Mouse (Mus musculus): ENCODE results near the gene Uhrf2. TPM values are rescaled to one million over a fixed set of nuclear protein-coding genes. Genes with fewer than 3 reads are reported as not detected.

Uhrf2 gene
- polyA plus RNA-seq, 1 experiment from 2014 or later = 100.0 TPM

GRCm38 (mm10) chr19:30111421-30111820, 81.1 kb downstream of the Uhrf2 start:
- Histone ChIP-seq H3K4me2 (replicated peaks) (no peak overlapping the region), H3K4me3 (no peak overlapping the region), H3K27me3 (no peaks in the 10 kb centered on the region), H3K9me3 (no peaks in the 10 kb centered on the region), H3K27ac (no peak overlapping the region), H3K36me3 (no peaks in the 10 kb centered on the region), H3K4me1 (peaks cover 17% of the 10 kb centered on the region; the same call in 1 of the 2 replicates), H3K9ac (no peak overlapping the region)
- no peak for ATAC-seq (ENCODE audit: insufficient number of reproducible peaks, insufficient read depth, low FRiP score, low TSS enrichment)
- WGBS = 96% methylated on average over 3 of the region's 3 CpGs

- H3K4me2 ChIP-seq (replicated peaks) = no peak overlapping the region
- ATAC-seq (ENCODE audit: insufficient number of reproducible peaks, insufficient read depth, low FRiP score, low TSS enrichment) = no peak
- no peaks in the 10 kb centered on the region for H3K27me3 ChIP-seq
- H3K9ac ChIP-seq = no peak overlapping the region
- H3K4me3 ChIP-seq = no peak overlapping the region
- 83% methylated on average over 16 of the region's 16 CpGs for WGBS
- no peaks in the 10 kb centered on the region for H3K36me3 ChIP-seq
- H3K9me3 ChIP-seq = no peaks in the 10 kb centered on the region
- H3K4me1 ChIP-seq = peaks cover 13% of the 10 kb centered on the region
- H3K27ac ChIP-seq = no peak overlapping the region
Observed at GRCm38 (mm10) chr19:30112961-30113688, 82.8 kb downstream of the Uhrf2 start.

GRCm38 (mm10) chr19:30114919-30115441, 84.7 kb downstream of the Uhrf2 start:
- H3K9ac ChIP-seq = no peak overlapping the region
- H3K4me2 ChIP-seq (replicated peaks) = no peak overlapping the region
- WGBS = 54% methylated on average over 14 of the region's 14 CpGs
- peak; percentile 30; the same call in 1 of the 2 replicates for ATAC-seq (ENCODE audit: insufficient number of reproducible peaks, insufficient read depth, low FRiP score, low TSS enrichment)
- no peak overlapping the region for H3K27ac ChIP-seq
- H3K36me3 ChIP-seq = no peaks in the 10 kb centered on the region
- no peaks in the 10 kb centered on the region for H3K27me3 ChIP-seq
- H3K4me3 ChIP-seq = no peak overlapping the region
- peaks cover 23% of the 10 kb centered on the region for H3K4me1 ChIP-seq
- no peaks in the 10 kb centered on the region for H3K9me3 ChIP-seq

- Histone ChIP-seq H3K9ac (no peak overlapping the region), H3K27me3 (no peaks in the 10 kb centered on the region), H3K36me3 (no peaks in the 10 kb centered on the region), H3K4me2 (replicated peaks) (no peak overlapping the region), H3K9me3 (no peaks in the 10 kb centered on the region), H3K27ac (no peak overlapping the region), H3K4me3 (no peak overlapping the region), H3K4me1 (peaks cover 24% of the 10 kb centered on the region)
- 79% methylated on average over 5 of the region's 5 CpGs for WGBS
- no peak for ATAC-seq (ENCODE audit: insufficient number of reproducible peaks, insufficient read depth, low FRiP score, low TSS enrichment)
Observed at GRCm38 (mm10) chr19:30115606-30116005, 85.3 kb downstream of the Uhrf2 start.

- Histone ChIP-seq H3K4me1 (peaks cover 24% of the 10 kb centered on the region), H3K4me2 (replicated peaks) (no peak overlapping the region), H3K27me3 (no peaks in the 10 kb centered on the region), H3K9me3 (no peaks in the 10 kb centered on the region), H3K27ac (no peak overlapping the region), H3K36me3 (no peaks in the 10 kb centered on the region), H3K9ac (no peak overlapping the region), H3K4me3 (no peak overlapping the region)
- 50% methylated on average over 4 of the region's 4 CpGs for WGBS
- ATAC-seq (ENCODE audit: insufficient number of reproducible peaks, insufficient read depth, low FRiP score, low TSS enrichment) = no peak
Observed at GRCm38 (mm10) chr19:30117241-30117640, 86.9 kb downstream of the Uhrf2 start.

- 60% methylated on average over 9 of the region's 9 CpGs for WGBS
- Histone ChIP-seq H3K9me3 (no peaks in the 10 kb centered on the region), H3K36me3 (no peaks in the 10 kb centered on the region), H3K4me1 (peaks cover 24% of the 10 kb centered on the region), H3K27me3 (no peaks in the 10 kb centered on the region), H3K9ac (no peak overlapping the region), H3K4me3 (no peak overlapping the region), H3K27ac (no peak overlapping the region), H3K4me2 (replicated peaks) (no peak overlapping the region)
- peak; percentile 13; the same call in 1 of the 2 replicates for ATAC-seq (ENCODE audit: insufficient number of reproducible peaks, insufficient read depth, low FRiP score, low TSS enrichment)
Observed at GRCm38 (mm10) chr19:30117775-30118174, 87.5 kb downstream of the Uhrf2 start.

GRCm38 (mm10) chr19:30118344-30119312, 88.3 kb downstream of the Uhrf2 start:
- H3K27ac ChIP-seq = no peak overlapping the region
- H3K36me3 ChIP-seq = no peaks in the 10 kb centered on the region
- H3K4me3 ChIP-seq = no peak overlapping the region
- no peak overlapping the region for H3K4me2 ChIP-seq (replicated peaks)
- no peaks in the 10 kb centered on the region for H3K27me3 ChIP-seq
- H3K9ac ChIP-seq = no peak overlapping the region
- ATAC-seq (ENCODE audit: insufficient number of reproducible peaks, insufficient read depth, low FRiP score, low TSS enrichment) = no peak
- H3K9me3 ChIP-seq = no peaks in the 10 kb centered on the region
- peaks cover 24% of the 10 kb centered on the region for H3K4me1 ChIP-seq
- 64% methylated on average over 17 of the region's 17 CpGs for WGBS

- no peaks in the 10 kb centered on the region for H3K27me3 ChIP-seq
- ATAC-seq (ENCODE audit: insufficient number of reproducible peaks, insufficient read depth, low FRiP score, low TSS enrichment) = no peak
- H3K4me3 ChIP-seq = no peak overlapping the region
- H3K4me1 ChIP-seq = no peaks in the 10 kb centered on the region
- H3K36me3 ChIP-seq = no peaks in the 10 kb centered on the region
- no peaks in the 10 kb centered on the region for H3K9me3 ChIP-seq
- H3K4me2 ChIP-seq (replicated peaks) = no peak overlapping the region
- no peak overlapping the region for H3K27ac ChIP-seq
- 76% methylated on average over 7 of the region's 7 CpGs for WGBS
- no peak overlapping the region for H3K9ac ChIP-seq
Observed at GRCm38 (mm10) chr19:30124999-30125669, 94.8 kb downstream of the Uhrf2 start.

GRCm38 (mm10) chr19:30125670-30126059, 95.4 kb downstream of the Uhrf2 start:
- no peaks in the 10 kb centered on the region for H3K4me1 ChIP-seq
- no peak overlapping the region for H3K27ac ChIP-seq
- no peak overlapping the region for H3K4me2 ChIP-seq (replicated peaks)
- no peaks in the 10 kb centered on the region for H3K27me3 ChIP-seq
- WGBS = 90% methylated on average over 7 of the region's 7 CpGs
- H3K9me3 ChIP-seq = no peaks in the 10 kb centered on the region
- no peak overlapping the region for H3K4me3 ChIP-seq
- no peak for ATAC-seq (ENCODE audit: insufficient number of reproducible peaks, insufficient read depth, low FRiP score, low TSS enrichment)
- no peaks in the 10 kb centered on the region for H3K36me3 ChIP-seq
- H3K9ac ChIP-seq = no peak overlapping the region

- 66% methylated on average over 4 of the region's 4 CpGs for whole genome bisulfite sequencing
- Histone ChIP-seq H3K4me1 (no peaks in the 10 kb centered on the region), H3K4me3 (no peak overlapping the region), H3K4me2 (replicated peaks) (no peak overlapping the region), H3K27ac (no peak overlapping the region), H3K9ac (no peak overlapping the region), H3K9me3 (no peaks in the 10 kb centered on the region), H3K36me3 (no peaks in the 10 kb centered on the region), H3K27me3 (no peaks in the 10 kb centered on the region)
- no peak for ATAC-seq (ENCODE audit: insufficient number of reproducible peaks, insufficient read depth, low FRiP score, low TSS enrichment)
Observed at GRCm38 (mm10) chr19:30128177-30128576, 97.9 kb downstream of the Uhrf2 start.

- Histone ChIP-seq H3K4me1 (no peaks in the 10 kb centered on the region), H3K4me3 (no peak overlapping the region), H3K9ac (no peak overlapping the region), H3K9me3 (no peaks in the 10 kb centered on the region), H3K27me3 (no peaks in the 10 kb centered on the region), H3K36me3 (no peaks in the 10 kb centered on the region), H3K4me2 (replicated peaks) (no peak overlapping the region), H3K27ac (no peak overlapping the region)
- ATAC-seq (ENCODE audit: insufficient number of reproducible peaks, insufficient read depth, low FRiP score, low TSS enrichment) = no peak
- 86% methylated on average over 1 of the region's 1 CpGs for WGBS
Observed at GRCm38 (mm10) chr19:30136308-30136707, 106.0 kb downstream of the Uhrf2 start.
